Mouse (Mus musculus): ENCODE data around the gene Dop1a. TPM values are rescaled to one million over a fixed set of nuclear protein-coding genes. Genes with fewer than 3 reads are reported as not detected.

Gene Dop1a
- 10 to 100 TPM; 27.9 to 28.8 TPM for polyA plus RNA-seq (2017; shearing (Covaris generic))

- ATAC-seq = peak; percentile 78
Measured at GRCm38 (mm10) chr9:86466990-86467870, at the start of gene Dop1a. Dop1a (plus strand) TSS chr9:86467154.

- no peak for ATAC-seq
Measured at GRCm38 (mm10) chr9:86417971-86418370, 49.0 kb upstream of the Dop1a start.

GRCm38 (mm10) chr9:86419366-86419765, 47.6 kb upstream of the Dop1a start:
- no peak for ATAC-seq

- no peak for ATAC-seq
Measured at GRCm38 (mm10) chr9:86423331-86423730, 43.6 kb upstream of the Dop1a start.

GRCm38 (mm10) chr9:86435510-86435909, 31.4 kb upstream of the Dop1a start:
- no peak for ATAC-seq

GRCm38 (mm10) chr9:86436608-86437007, 30.3 kb upstream of the Dop1a start:
- no peak for ATAC-seq

- no peak for ATAC-seq
Measured at GRCm38 (mm10) chr9:86438337-86439009, 28.5 kb upstream of the Dop1a start.

GRCm38 (mm10) chr9:86442248-86442647, 24.7 kb upstream of the Dop1a start:
- ATAC-seq = no peak

- ATAC-seq = no peak
Measured at GRCm38 (mm10) chr9:86446847-86447246, 20.1 kb upstream of the Dop1a start.

GRCm38 (mm10) chr9:86447431-86447830, 19.5 kb upstream of the Dop1a start:
- no peak for ATAC-seq

- ATAC-seq = peak; percentile 68
Measured at GRCm38 (mm10) chr9:86449581-86449980, 17.4 kb upstream of the Dop1a start.

- no peak for ATAC-seq
Measured at GRCm38 (mm10) chr9:86451094-86451493, 15.9 kb upstream of the Dop1a start.

- ATAC-seq = peak; percentile 95
Measured at GRCm38 (mm10) chr9:86451617-86452016, 15.3 kb upstream of the Dop1a start.

- no peak for ATAC-seq
Measured at GRCm38 (mm10) chr9:86453626-86454025, 13.3 kb upstream of the Dop1a start.

- ATAC-seq = peak; percentile 66
Measured at GRCm38 (mm10) chr9:86464151-86465105, 2.5 kb upstream of the Dop1a start, which contains the start of gene Ube2cbp. Ube2cbp (minus strand) TSS chr9:86464950.

- ATAC-seq = no peak
Measured at GRCm38 (mm10) chr9:86475956-86476355, 9.0 kb downstream of the Dop1a start.

- ATAC-seq = peak; percentile 47
Measured at GRCm38 (mm10) chr9:86476763-86477162, 9.8 kb downstream of the Dop1a start.

GRCm38 (mm10) chr9:86478414-86479093, 11.6 kb downstream of the Dop1a start:
- ATAC-seq = no peak

GRCm38 (mm10) chr9:86482236-86482635, 15.3 kb downstream of the Dop1a start:
- no peak for ATAC-seq

GRCm38 (mm10) chr9:86491740-86492139, 24.8 kb downstream of the Dop1a start:
- no peak for ATAC-seq

- no peak for ATAC-seq
Measured at GRCm38 (mm10) chr9:86496261-86496660, 29.3 kb downstream of the Dop1a start.

GRCm38 (mm10) chr9:86499083-86499482, 32.1 kb downstream of the Dop1a start:
- no peak for ATAC-seq
